Mouse (Mus musculus): Measurements from ENCODE around the gene Cnot11.
"Not testable (repeated sequence)": the region's sequence is repeated elsewhere in the genome, so short reads cannot be mapped to it uniquely, and the experiment has no call there.

Gene Cnot11

DNA sequence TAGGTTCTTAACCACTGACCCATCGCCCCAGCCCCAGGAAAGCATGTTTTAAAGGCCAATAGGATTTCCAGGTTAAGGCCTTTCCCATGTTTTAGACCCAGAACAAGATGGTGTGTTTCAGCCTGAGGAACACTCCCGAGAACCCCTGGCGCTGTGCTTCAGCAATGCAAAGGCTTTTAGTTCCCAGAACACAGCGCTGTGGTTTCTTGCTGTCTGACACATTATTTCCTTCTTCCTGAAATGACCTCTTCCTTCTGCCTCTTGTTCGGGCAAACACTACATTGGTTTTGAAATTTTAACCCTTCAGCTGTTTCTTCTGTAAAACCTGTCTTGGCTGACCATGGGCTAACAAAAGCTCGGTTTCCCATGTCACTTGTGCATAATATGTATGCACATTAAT, 44.3 kb downstream of the Cnot11 start:
- DNase-seq (ENCODE audit: low read depth, low spot score), result no peak

DNA sequence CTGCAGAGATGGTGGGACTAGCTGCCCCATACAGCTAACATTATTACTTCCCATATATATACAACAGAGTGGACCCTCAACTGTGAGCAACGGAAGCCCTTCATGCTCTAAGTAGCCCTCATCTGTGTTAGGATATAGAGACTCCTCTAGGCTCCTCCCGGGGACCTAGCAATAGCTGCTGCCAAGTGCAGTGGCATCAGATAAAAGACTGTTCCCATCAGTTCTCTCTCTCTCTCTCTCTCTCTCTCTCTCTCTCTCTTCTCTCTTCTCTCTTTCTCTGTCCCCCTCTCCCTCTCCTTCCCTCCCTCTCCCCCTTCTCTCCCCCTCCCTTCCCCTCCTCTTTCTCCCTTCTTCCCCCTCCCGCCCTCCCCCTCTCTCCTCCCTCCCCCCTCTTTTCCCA, 46.4 kb downstream of the Cnot11 start:
- no peak for DNase-seq (ENCODE audit: low read depth, low spot score)

DNA sequence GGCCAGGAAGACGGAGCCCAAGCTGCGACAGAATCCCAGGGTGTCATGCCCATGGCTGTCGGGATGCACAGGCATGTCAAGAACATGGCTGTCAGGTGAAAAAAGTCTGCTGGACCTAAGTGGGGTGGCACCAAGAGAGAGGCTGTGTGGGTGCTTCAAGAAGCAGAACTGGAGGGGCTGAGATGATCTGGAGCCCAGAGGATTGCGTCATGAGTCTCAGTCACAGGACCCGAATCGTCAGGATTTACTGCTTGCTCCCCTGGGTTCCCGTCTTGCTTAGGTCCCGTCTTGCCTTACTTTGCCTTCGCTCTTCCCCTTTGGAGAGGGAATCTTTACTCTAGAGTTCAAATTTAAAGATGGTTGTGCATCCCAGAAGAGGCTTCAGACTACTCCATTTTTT, 48.4 kb downstream of the Cnot11 start:
- no peak for DNase-seq (ENCODE audit: low read depth, low spot score)

DNA sequence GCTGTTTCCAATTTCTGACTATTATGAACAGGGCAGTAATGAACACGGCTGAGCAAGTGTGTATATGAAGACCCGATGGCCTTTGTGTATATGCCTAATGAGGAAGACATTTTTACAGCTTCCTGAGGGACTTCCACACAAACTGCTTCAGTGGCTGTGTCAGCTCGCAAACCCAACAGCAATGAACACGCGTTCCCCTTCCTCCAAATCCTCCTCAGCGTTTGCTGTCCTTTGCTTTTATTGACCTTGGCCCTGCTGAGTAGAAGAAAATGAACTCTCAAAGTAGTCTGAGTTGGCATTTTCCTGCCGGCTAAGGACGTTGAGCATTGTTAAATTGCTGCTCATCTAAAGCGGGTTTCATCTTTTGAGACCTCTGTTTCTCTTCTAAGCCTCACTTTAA, 50.6 kb downstream of the Cnot11 start:
- no peak for DNase-seq (ENCODE audit: low read depth, low spot score)

DNA sequence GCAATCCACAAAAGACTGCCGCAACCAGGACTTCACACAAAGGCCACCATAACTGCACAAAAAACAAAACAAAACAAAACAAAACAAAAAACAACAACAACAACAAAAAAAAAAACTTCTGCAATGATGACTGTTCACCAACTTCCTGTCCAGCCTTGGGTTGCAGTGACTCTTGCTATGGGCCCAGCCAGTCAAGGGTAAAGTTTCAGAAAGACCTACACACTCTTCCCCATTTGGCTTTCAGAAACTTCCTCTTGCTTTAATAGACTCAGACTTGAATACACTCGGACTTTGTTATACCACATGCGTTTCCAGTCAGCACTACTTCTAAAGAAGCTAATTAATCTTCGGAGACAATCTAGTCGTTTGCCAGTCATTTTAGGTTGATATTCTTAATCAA, 55.4 kb downstream of the Cnot11 start:
- no peak for DNase-seq (ENCODE audit: low read depth, low spot score)

DNA sequence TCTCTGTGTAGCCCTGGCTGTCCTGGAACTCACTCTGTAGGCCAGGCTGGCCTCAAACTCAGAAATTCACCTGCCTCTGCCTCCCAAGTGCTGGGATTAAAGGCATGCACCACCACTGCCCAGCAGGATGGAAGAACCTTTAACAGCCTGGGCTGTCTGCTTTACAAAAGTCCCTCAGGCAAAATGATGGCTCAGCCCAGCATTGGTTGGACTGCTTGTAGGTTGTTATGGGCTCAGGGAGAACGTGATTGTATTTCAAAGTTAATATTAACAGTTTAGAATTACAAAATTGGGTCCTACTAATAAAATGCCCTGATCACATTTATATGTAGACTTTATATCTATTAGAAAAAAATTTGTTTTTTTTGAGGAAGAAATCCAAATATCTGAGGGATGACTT, 56.8 kb downstream of the Cnot11 start:
- not testable (repeated sequence) for DNase-seq (ENCODE audit: low read depth, low spot score)

DNA sequence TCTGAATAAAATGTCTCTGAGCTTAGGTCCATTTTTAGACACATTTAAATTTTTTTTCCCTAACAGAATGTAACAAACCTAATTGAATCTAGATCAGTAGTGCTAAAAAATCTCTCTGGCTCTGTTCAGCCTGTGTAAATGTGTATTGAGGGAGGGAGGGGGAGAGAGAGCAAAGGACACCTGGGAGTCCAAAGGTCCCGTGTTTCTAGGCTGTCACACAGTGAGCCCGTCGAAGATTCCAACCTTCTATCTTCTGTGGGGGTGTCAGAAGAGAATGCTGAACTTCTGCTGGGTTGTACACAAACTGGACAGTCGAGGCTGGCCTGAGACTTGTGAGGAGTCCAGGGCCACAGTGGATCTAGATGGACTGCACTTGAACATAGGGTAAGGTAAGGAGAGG, 57.3 kb downstream of the Cnot11 start:
- DNase-seq (ENCODE audit: low read depth, low spot score), result no peak

DNA sequence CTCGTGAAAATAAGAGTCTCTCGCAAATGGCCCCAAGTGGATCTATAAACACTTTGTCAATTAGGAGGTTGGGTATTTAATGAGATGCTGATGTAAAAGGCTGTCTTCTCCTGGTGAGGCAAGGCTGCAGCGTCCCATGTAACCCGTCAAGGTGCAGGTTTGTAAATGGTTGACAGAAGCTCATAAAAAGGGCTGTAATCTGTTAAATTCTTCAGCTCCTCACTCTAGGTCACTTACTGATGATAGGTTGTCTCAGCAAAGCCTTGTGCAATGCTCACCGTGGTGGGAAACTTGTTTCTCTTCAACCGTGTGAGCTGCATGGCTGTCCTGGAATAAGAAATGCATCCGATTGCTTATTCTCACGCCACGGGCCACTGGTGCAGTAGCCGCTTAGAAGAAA, 59.0 kb downstream of the Cnot11 start:
- DNase-seq (ENCODE audit: low read depth, low spot score), result no peak

All from ZHBTc4 (cell line).